Mouse (Mus musculus): ENCODE measurements at regions not wholly inside any gene's neighbourhood (a gene's known extent, or its start where the extent isn't known, plus 50 kb on each side); places are given as distances from the start of the nearest gene placed in this dataset.

GRCm38 (mm10) chr10:41018888-41019287, 53.2 kb downstream of the Gpr6 start:
- DNase-seq: no peak

- DNase-seq: no peak
Observed at GRCm38 (mm10) chr10:41016547-41016946, 55.5 kb downstream of the Gpr6 start.

GRCm38 (mm10) chr10:41015654-41016053, 56.4 kb downstream of the Gpr6 start:
- peak; percentile 38 for DNase-seq

GRCm38 (mm10) chr10:41010585-41010984, 61.5 kb downstream of the Gpr6 start:
- DNase-seq: no peak

- DNase-seq: no peak
Observed at GRCm38 (mm10) chr10:41007866-41008265, 64.2 kb downstream of the Gpr6 start.

- DNase-seq: no peak
Observed at GRCm38 (mm10) chr10:41006634-41007033, 65.5 kb downstream of the Gpr6 start.

GRCm38 (mm10) chr10:41005776-41006175, 66.3 kb downstream of the Gpr6 start:
- no peak for DNase-seq

- DNase-seq: no peak
Observed at GRCm38 (mm10) chr10:41004753-41005152, 67.3 kb downstream of the Gpr6 start.

- DNase-seq: peak; percentile 38
Observed at GRCm38 (mm10) chr10:41004044-41004689, 67.9 kb downstream of the Gpr6 start.

GRCm38 (mm10) chr10:41003197-41003596, 68.9 kb downstream of the Gpr6 start:
- DNase-seq: no peak

- DNase-seq: no peak
Observed at GRCm38 (mm10) chr10:41000965-41001364, 71.1 kb downstream of the Gpr6 start.

- no peak for DNase-seq
Observed at GRCm38 (mm10) chr10:40999486-40999885, 72.6 kb downstream of the Gpr6 start.

- DNase-seq: no peak
Observed at GRCm38 (mm10) chr10:40998799-40999198, 73.3 kb downstream of the Gpr6 start.

- no peak for DNase-seq
Observed at GRCm38 (mm10) chr10:40998330-40998729, 73.8 kb downstream of the Gpr6 start.

- no peak for DNase-seq
Observed at GRCm38 (mm10) chr10:40997606-40998005, 74.5 kb downstream of the Gpr6 start.

All from thymus, postnatal 25 days (tissue).